Mouse (Mus musculus) embryonic facial prominence, embryonic 15.5 days (tissue): Measurements from ENCODE around the gene Cttn. TPM values are rescaled to one million over a fixed set of nuclear protein-coding genes. Genes with fewer than 3 reads are reported as not detected.

Source experiments
- ATAC-seq: fragments of 200-750 bp; cut with Nextera tagmentation; 2 replicates; pipeline ENCODE4 v1.8.0; 2017; ENCODE audit warnings: low read depth, moderate TSS enrichment; ENCODE audit not compliant: insufficient number of reproducible peaks, low FRiP score, low TSS enrichment
- H3K27ac ChIP-seq: fragments of 300-500 bp; sonication (generic); replicated peaks from 2 replicates; pipeline ENCODE4 v1.5.1; 2015; ENCODE audit warnings: mild to moderate bottlenecking, inconsistent platforms
- H3K27me3 ChIP-seq: fragments of 300-500 bp; sonication (generic); 2 replicates; pipeline ENCODE4 v1.6.1; 2015; ENCODE audit warnings: inconsistent platforms
- H3K36me3 ChIP-seq: fragments of 300-500 bp; sonication (generic); 2 replicates; pipeline ENCODE4 v1.6.1; 2015; ENCODE audit warnings: mild to moderate bottlenecking, inconsistent platforms
- H3K4me1 ChIP-seq: fragments of 300-500 bp; sonication (generic); 2 replicates; pipeline ENCODE4 v1.6.1; 2015; ENCODE audit warnings: inconsistent platforms
- H3K4me2 ChIP-seq: fragments of 300-500 bp; sonication (generic); replicated peaks from 2 replicates; pipeline ENCODE4 v1.6.1; 2015; ENCODE audit warnings: mild to moderate bottlenecking, inconsistent platforms
- H3K4me3 ChIP-seq: fragments of 300-500 bp; sonication (generic); replicated peaks from 2 replicates; pipeline ENCODE4 v1.5.1; 2015; ENCODE audit warnings: mild to moderate bottlenecking, inconsistent platforms
- H3K9ac ChIP-seq: fragments of 300-500 bp; sonication (generic); 2 replicates; pipeline ENCODE4 v1.6.1; 2015; ENCODE audit warnings: inconsistent platforms
- H3K9me3 ChIP-seq: fragments of 300-500 bp; sonication (generic); replicated peaks from 2 replicates; pipeline ENCODE4 v1.6.1; 2016; ENCODE audit warnings: inconsistent platforms
- WGBS: fragments of 180-500 bp; shearing (Covaris S2); methylation state at CpG from one replicate; pipeline ENCODE4 v1.1.7; 2015; 5-methylcytosine and 5-hydroxymethylcytosine counted together
- polyA plus RNA-seq: library from polyadenylated mRNA; unstranded; fragments of >200 nt; fragmentation: Nextera tagmentation; extraction: Ambion mirVana; gene quantifications from 2 replicates; pipeline ENCODE4 v1.2.1, GENCODE M21; 2015

Cttn gene
- polyA plus RNA-seq, 1 experiment from 2014 or later = 172 TPM

DNA sequence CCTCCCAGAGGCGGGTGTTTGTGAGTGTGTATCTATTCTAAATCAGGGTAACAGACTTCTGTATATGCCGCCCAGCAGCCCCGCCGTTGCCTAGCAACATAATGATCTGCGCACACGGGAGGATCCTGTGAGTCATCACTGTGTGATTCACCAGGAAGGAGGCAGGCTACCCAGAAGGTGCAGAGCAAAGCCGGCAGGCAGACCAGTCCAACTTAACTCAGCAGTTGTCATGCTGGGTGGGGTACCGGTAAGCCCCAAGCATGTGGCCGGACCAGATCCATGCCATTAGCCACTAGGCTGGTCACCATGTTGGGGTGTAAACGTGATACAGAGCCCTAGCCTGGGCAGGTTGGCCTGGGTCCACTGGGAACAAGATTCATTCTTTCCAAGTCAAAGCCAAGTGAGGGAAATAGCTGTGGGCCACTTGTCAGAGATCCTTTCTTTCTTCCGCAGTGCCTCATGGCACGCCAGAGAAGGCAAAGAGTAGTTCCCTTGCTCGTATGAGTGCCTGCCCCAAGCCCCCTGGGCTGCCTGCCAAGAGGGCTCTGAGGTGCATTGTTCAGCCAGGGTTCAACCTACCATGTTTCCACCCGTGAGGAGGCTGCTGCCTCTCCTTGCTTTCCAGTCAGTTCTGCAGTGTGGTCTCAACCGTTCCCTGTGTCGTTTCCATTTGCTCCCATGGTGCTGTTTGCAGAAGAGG, 53.0 kb downstream of the Cttn start:
- Histone ChIP-seq H3K4me3 (no peak overlapping the region), H3K4me2 (no peak overlapping the region), H3K36me3 (no peaks in the 10 kb centered on the region), H3K9ac (no peak overlapping the region), H3K4me1 (peaks cover 22% of the 10 kb centered on the region), H3K9me3 (no peaks in the 10 kb centered on the region), H3K27me3 (no peaks in the 10 kb centered on the region), H3K27ac (0 out of 2 replicates have a peak overlapping the region, but pooled peaks have one; percentile 41)
- peak; percentile 74 for ATAC-seq
- WGBS = 28% methylated on average over 16 of the region's 16 CpGs

DNA sequence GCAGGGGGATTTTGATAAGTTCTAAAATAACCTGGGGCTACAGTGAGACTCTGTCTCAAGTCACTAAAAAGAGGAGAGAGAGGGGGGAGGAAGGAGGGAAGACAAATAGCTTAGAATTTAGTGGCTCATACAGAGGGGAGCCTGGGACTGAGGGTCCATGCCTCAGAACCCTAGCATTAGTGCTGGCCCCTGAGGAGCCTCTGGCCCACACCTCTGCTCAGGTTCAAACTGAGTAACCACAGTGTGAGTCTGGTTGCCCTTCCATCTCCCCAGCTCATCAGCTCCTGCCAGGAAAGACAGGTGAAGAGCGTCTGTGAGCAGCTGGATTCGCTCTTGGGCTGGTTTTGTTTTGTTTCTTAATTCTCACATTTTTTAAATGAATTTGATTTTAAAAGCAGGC, 53.6 kb downstream of the Cttn start:
- Histone ChIP-seq H3K36me3 (no peaks in the 10 kb centered on the region), H3K4me1 (peaks cover 28% of the 10 kb centered on the region), H3K27ac (no peak overlapping the region), H3K4me2 (no peak overlapping the region), H3K4me3 (no peak overlapping the region), H3K27me3 (no peaks in the 10 kb centered on the region), H3K9me3 (no peaks in the 10 kb centered on the region), H3K9ac (no peak overlapping the region)
- 44% methylated on average over 2 of the region's 2 CpGs for WGBS
- no peak for ATAC-seq

DNA sequence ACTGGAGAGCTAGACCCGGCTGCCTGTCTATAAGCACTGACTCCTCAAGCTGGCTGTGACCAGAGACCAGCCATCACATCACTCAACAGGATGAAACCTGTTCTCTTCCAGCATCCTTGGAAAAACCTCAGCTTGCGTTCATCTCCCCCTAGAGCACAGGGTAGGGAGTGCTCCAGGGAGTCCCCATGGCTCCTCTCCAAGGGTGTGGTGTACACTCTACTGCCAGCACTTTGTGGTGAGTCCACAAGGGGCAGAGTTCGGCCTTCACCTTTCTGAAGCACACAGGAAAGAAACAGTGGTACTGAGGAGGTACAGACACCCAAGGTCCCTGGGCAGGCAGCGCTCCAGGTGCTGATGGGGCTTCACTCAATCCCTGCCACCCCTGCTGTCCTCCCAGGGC, 55.0 kb downstream of the Cttn start:
- Histone ChIP-seq H3K9me3 (no peaks in the 10 kb centered on the region), H3K36me3 (no peaks in the 10 kb centered on the region), H3K4me2 (no peak overlapping the region), H3K27ac (no peak overlapping the region), H3K9ac (no peak overlapping the region), H3K4me3 (no peak overlapping the region), H3K27me3 (no peaks in the 10 kb centered on the region), H3K4me1 (peaks cover 33% of the 10 kb centered on the region)
- ATAC-seq = no peak
- WGBS = 70% methylated on average over 4 of the region's 4 CpGs

DNA sequence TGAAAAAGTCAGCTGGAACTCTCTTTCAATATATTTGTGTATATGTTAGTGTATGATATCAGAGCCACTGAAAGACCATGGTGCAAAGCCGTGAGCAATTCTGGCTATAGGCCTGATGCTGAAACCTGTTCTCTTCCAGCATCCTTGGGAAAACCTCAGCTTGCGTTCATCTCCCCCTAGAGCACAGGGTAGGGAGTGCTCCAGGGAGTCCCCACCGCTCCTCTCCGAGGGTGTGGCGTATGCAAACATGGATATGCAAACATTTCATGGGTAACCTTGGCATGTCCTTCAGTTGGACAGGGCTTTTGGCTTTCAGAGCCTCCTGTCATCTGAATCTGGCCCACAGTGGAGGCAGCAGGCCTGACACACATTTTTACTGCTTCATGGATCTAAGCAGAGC, 56.2 kb downstream of the Cttn start:
- ATAC-seq = no peak
- H3K27ac ChIP-seq = no peak overlapping the region
- no peak overlapping the region for H3K4me2 ChIP-seq
- H3K4me1 ChIP-seq = peaks cover 26% of the 10 kb centered on the region
- H3K27me3 ChIP-seq = no peaks in the 10 kb centered on the region
- no peaks in the 10 kb centered on the region for H3K36me3 ChIP-seq
- no peak overlapping the region for H3K9ac ChIP-seq
- no peaks in the 10 kb centered on the region for H3K9me3 ChIP-seq
- no peak overlapping the region for H3K4me3 ChIP-seq
- 85% methylated on average over 5 of the region's 5 CpGs for WGBS

DNA sequence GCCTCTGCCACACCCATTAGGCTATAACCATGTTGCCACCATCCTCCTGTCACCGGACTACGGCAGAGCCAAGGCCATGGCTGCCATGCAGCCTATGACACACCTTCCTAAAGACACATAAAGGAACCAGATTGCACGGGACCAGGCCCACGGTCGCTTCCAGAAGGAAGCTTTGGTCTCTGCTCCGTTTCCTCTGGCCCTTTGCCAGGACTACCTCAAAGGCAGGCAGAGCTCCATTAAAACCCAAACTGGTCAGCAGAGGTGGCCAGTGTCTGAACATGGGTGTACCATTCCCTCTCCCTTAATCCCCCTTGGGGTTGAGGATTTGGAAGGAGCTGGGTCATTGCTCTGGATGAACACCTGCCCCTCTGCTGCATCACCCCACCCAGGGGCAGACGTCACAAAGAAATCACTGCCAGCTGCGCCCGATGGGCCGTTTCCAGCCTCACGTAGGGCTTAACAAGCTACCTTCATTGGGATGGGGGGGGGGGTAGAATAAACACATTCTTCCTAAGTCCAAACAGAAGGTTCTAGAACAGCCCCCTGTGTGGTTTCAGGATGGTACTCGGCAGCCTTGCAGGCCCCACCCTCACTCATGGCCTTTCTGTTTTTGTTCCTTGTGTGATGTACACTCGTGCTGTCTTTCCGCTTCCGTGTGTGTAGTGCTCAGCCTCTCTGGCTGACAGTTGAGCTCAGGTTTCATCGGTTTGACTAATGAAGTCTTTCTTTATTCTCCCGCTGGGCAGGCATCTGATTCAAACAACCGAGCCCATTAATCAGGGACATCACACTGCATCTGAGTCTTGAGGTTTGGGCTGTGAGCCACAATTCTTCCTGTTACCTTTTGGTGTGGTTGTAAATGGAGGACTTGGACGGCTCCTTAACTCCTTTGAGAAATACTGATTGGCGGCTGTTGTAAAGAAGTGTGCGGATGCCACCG, 58.6 kb downstream of the Cttn start:
- H3K4me2 ChIP-seq = no peak overlapping the region
- H3K27me3 ChIP-seq = no peaks in the 10 kb centered on the region
- H3K9ac ChIP-seq = no peak overlapping the region
- H3K4me1 ChIP-seq = peaks cover 24% of the 10 kb centered on the region
- no peaks in the 10 kb centered on the region for H3K9me3 ChIP-seq
- ATAC-seq = no peak
- no peak overlapping the region for H3K4me3 ChIP-seq
- no peaks in the 10 kb centered on the region for H3K36me3 ChIP-seq
- 0 out of 2 replicates have a peak overlapping the region, but pooled peaks have one; percentile 11 for H3K27ac ChIP-seq
- 35% methylated on average over 22 of the region's 22 CpGs for WGBS

DNA sequence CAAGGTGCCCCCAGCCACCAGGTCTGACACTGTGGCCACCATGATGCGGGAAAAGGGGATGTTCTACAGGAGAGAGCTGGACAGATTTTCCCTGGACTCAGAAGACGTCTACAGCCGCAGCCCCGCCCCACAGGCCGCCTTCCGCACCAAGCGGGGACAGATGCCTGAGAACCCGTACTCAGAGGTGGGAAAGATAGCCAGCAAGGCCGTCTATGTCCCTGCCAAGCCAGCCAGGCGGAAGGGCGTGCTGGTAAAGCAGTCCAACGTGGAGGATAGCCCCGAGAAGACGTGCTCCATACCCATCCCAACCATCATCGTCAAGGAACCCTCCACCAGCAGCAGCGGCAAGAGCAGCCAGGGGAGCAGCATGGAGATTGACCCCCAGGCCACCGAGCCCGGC, 61.1 kb downstream of the Cttn start:
- 81% methylated on average over 18 of the region's 18 CpGs for WGBS
- H3K4me1 ChIP-seq = peaks cover 29% of the 10 kb centered on the region
- H3K4me3 ChIP-seq = no peak overlapping the region
- no peak overlapping the region for H3K9ac ChIP-seq
- H3K27ac ChIP-seq = no peak overlapping the region
- no peaks in the 10 kb centered on the region for H3K9me3 ChIP-seq
- no peaks in the 10 kb centered on the region for H3K27me3 ChIP-seq
- no peaks in the 10 kb centered on the region for H3K36me3 ChIP-seq
- no peak overlapping the region for H3K4me2 ChIP-seq
- no peak for ATAC-seq

DNA sequence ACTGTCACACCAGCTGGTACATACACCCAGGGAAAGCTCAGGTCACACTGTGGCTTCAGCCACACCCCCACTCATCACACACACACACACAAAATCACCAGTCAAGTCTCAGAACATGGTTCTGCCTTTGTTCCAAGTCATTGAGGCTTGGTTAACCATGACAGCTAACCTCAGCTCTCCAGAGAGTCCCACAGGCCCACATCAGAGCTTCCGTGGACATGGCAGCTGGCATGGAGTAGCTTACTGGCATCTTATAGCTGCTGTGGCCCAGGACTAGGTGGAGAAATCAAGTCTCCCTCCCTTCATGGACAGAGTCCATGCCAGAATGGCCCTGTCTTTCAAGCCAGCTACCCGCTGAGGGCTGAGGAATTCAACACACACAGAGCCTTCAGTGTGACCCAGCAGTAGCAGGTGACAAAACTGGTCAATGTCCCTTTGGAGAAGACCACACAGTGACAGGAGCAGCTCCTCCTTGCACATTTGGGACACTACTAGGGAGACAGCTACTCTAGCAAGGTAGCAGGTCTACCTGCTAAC, 62.3 kb downstream of the Cttn start:
- Histone ChIP-seq H3K27me3 (no peaks in the 10 kb centered on the region), H3K9me3 (no peaks in the 10 kb centered on the region), H3K9ac (no peak overlapping the region), H3K4me1 (peaks cover 29% of the 10 kb centered on the region), H3K27ac (no peak overlapping the region), H3K4me2 (no peak overlapping the region), H3K36me3 (no peaks in the 10 kb centered on the region), H3K4me3 (no peak overlapping the region)
- ATAC-seq = no peak; the same call in 1 of the 2 replicates
- 59% methylated on average over 2 of the region's 2 CpGs for WGBS

DNA sequence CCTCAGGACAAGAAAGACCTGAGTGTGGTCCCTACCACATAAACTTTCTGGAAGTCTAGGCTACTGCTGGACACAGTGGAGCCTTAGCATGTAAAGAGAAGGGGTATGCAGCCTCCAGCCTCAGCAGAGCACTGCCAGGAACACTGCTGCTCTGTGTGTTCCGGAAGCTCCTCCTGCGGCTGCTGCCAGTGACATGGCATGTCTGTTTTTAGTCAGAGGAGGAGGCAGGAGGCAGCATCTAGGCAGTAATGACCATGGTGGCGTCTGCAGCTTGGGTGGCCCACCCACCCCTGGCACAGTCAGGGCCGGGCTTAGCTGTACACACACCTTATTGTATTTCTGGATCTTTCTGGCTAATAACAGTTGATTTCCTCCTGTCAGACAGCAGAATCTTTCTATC, 63.1 kb downstream of the Cttn start:
- Histone ChIP-seq H3K4me1 (peaks cover 26% of the 10 kb centered on the region), H3K27me3 (no peaks in the 10 kb centered on the region), H3K4me3 (no peak overlapping the region), H3K27ac (no peak overlapping the region), H3K9ac (no peak overlapping the region), H3K9me3 (no peaks in the 10 kb centered on the region), H3K4me2 (no peak overlapping the region), H3K36me3 (no peaks in the 10 kb centered on the region)
- 0 out of 2 replicates have a peak, but pooled peaks have one; percentile 22 for ATAC-seq
- 33% methylated on average over 4 of the region's 4 CpGs for WGBS

DNA sequence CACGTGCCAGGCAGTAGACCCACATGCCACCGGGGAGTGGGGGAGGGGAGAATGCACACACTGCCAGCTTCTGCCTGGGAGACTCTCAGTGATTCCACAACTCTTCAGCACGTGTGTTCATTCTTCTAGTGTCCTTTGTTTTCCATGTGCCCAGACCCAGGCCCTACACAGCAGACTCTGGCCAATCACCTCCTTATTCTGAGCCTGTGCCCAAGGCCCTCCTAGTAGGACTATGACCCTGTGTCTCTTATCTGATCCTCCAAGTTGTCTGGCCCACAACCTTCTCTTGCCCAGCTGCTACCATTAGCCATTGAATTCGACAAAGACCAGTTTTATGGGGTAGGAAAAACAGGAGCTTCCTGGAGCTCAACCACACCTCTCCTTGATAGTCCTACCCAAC, 68.3 kb downstream of the Cttn start:
- no peak overlapping the region for H3K4me3 ChIP-seq
- H3K4me1 ChIP-seq = 0 out of 2 replicates have a peak, but pooled peaks cover 8% of the 10 kb centered on the region
- H3K9ac ChIP-seq = no peak overlapping the region
- WGBS = 74% methylated on average over 4 of the region's 4 CpGs
- no peaks in the 10 kb centered on the region for H3K36me3 ChIP-seq
- no peaks in the 10 kb centered on the region for H3K9me3 ChIP-seq
- no peak overlapping the region for H3K27ac ChIP-seq
- H3K27me3 ChIP-seq = no peaks in the 10 kb centered on the region
- no peak for ATAC-seq
- H3K4me2 ChIP-seq = no peak overlapping the region

DNA sequence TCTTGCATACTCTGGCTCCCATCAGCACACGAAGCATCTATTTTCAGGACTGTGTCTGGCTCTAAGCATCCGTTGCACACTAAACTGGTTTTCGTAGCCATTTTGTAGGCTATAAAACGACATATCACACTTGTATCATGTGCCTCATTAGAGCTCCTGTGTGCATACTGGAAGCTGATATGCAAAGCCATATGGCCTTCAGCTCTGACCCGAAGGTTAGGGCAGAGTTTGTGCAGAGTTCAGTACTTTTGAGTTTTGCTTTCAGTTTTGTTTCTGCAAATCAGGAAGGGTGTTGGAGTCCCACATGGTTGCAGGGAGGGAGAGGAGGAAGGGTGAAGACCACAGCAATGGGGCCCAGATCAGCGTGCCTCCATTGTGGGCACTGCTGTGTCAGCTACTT, 79.1 kb downstream of the Cttn start:
- Histone ChIP-seq H3K9me3 (no peaks in the 10 kb centered on the region), H3K4me3 (no peak overlapping the region), H3K36me3 (no peaks in the 10 kb centered on the region), H3K4me1 (no peaks in the 10 kb centered on the region), H3K27me3 (no peaks in the 10 kb centered on the region), H3K27ac (no peak overlapping the region), H3K9ac (no peak overlapping the region), H3K4me2 (no peak overlapping the region)
- no peak for ATAC-seq
- 77% methylated on average over 6 of the region's 6 CpGs for WGBS

DNA sequence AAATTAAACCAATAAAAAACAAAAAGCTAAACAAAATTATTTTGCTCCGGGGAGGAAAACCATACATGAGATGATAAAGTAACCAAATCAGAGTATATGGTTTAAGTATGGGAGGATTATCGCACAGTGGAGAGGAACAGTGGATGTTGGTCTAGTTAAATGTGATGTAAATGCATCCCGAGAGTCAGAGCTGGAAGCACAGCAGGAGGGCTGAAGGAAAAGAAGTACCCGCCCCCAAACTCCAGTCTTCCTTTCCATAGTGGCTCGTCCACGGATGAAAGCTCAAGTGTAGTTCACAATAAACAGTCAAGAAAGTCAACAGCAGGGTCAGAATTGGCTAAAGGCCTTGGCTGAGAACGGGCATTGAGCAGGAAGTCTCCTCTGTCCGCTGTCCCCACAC, 80.1 kb downstream of the Cttn start:
- H3K4me3 ChIP-seq = no peak overlapping the region
- no peak for ATAC-seq
- H3K36me3 ChIP-seq = no peaks in the 10 kb centered on the region

More for the DNA sequence above, 80.1 kb downstream of the Cttn start:
- no peak overlapping the region for H3K4me2 ChIP-seq
- 65% methylated on average over 8 of the region's 8 CpGs for WGBS
- H3K9me3 ChIP-seq = no peaks in the 10 kb centered on the region
- no peak overlapping the region for H3K27ac ChIP-seq
- H3K27me3 ChIP-seq = no peaks in the 10 kb centered on the region
- H3K9ac ChIP-seq = no peak overlapping the region
- no peaks in the 10 kb centered on the region for H3K4me1 ChIP-seq
